Mouse (Mus musculus) cerebellum, adult 18-20 months (tissue): ENCODE measurements around the gene Pdss2.
A peak's percentile ranks its signal among the peaks of the same experiment; 100 is the strongest.
"Not testable (repeated sequence)": the region's sequence is repeated elsewhere in the genome, so short reads cannot be mapped to it uniquely, and the experiment has no call there.

Source experiments
- DNase-seq, 2 experiments: peaks; one replicate each; pipeline ENCODE4 v3.0.0; 2021

The Pdss2 gene

DNA sequence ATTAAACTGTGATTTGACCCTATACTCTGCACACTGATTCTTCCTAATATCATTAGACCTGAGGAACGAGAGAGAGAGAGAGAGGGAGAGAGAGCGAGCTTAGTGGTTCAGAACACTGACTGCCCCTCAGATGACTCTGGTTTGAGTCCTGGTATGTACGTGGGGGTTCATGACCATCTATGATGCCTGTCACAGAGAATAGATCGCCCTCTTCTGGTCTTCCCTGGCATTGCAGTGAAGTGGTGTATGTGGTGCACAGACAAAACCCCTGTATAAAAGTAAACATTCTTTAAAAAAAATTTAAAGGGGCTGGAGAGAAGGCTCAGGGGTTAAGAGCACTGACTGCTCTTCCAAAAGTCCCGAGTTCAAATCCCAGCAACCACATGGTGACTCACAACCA, 157.0 kb downstream of the Pdss2 start:
- peak; percentile 70 to 71 for DNase-seq

DNA sequence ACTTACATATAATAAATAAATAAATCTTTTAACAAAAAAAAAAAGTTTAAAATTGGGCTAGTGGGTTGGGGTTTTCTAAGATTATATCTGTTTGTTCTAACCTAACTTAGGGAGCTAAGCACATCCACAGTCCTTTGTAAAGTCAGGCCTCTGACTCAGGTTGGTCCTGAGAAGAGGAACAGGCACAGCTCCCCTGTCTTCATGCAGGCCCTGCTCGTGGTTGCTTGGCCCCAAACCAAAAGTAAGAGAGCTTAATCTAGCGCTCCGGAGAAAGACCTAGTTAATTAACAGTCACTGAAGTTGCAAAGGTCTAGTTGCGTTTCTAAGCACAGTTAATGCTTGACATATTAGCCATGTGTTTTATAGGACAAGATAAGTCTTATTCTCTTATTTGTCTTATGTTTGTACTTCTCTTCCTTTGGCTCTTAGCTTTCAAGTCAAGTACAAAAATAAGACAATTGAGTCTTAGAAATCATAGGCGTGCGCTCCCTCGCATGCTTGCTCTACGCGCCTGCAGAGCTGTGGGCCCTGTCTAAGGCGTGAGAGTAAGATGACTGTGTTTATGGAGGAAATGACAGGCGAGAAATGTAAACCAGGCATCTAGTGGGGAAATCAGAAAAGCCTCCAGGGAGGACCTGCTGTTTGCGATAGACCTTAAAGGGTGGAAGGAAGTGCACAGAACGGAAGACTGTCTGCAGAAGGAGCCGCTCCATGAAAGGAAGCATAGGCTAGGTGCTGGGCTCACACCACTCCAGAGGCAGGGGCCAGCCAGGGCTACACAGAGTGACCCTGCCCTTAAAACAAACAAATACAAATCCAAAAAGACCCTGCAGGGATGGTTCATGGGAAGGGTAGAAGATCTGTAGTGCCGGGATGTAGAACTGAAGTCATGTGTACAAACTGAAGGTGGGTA, 157.7 kb downstream of the Pdss2 start:
- DNase-seq = no peak

DNA sequence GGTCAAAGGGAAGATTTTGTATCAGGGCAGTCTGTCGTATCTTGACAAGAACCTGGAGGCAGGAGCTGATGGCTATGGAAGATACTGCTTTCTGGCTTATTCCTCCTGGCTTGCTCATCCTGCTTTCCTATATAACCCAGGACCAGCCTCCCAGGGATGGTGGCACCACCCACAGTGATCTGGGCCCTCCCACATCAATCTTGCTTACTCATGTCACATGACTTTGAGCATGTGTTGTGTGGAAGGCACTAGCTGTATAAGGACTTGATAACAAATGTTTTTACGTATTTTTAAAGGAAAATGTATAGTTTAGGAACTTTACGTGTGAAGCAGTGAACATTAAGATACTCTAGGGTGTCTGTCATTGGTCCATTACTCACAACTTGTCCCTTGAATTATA, 161.4 kb downstream of the Pdss2 start:
- DNase-seq = no peak

DNA sequence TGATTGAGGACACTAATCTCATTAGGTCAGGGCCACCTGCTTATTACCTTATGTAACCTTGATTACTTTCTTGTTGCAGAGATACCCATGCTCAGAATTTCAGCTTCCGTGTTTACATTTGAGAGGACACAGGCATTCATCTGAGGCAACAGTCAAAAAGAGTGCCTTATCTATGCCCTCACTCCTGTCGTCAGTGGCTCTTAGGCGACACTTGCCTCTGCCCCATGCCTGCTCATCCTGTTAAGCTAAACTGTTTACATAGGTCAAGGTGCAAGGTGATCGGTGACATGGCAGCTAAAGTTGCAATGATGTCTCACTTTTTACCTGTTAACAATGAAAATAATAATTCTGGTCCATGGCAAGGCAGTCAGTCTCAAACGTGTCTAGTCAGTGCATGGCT, 163.3 kb downstream of the Pdss2 start:
- DNase-seq = no peak

GRCm38 (mm10) chr10:43392921-43393320, 171.6 kb downstream of the Pdss2 start:
- no peak for DNase-seq

- no peak for DNase-seq
These were observed 172.5 kb downstream of the Pdss2 start for GRCm38 (mm10) chr10:43393818-43394217.

DNA sequence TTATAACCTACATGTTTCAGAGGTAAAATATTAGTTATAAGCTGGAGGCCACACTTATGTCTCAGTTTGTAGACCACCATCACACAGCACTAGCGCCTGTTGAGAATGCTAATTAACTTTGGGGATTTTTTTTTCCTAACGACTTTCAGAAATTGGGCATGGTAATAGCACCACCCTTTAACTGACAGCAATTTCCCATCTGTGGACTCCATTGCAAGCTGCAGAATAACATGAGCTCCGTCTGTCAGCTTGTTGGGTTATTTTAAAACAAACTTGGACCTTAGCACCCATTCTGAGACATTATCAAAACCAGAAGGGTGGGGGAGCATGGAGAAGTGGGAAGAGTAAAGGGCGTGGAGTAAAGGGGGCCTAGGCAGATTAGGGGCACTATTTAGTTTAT, 174.5 kb downstream of the Pdss2 start:
- no peak for DNase-seq

GRCm38 (mm10) chr10:43399596-43400316, 178.5 kb downstream of the Pdss2 start:
- no peak for DNase-seq

DNA sequence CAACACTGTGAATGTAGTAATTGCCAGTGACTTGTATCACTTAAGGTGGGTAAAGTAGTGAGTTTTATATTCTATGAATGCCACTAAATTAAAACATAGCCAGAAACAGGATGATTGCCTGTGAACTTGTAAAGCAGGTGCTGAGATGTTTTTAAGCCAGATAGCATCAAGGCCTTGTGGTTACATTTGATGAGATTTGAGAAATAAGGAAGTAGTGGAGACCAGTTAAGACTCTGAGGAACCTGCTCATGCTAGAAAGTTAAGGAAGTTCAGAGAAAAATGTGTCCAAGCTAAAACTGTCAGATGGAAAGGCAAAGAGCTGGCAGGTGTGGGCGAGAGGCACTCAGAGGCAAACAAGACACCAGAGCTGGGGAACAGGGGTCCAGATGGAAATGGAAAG, 184.8 kb downstream of the Pdss2 start:
- DNase-seq = no peak

GRCm38 (mm10) chr10:43406885-43407284, 185.6 kb downstream of the Pdss2 start:
- DNase-seq = no peak

- no peak for DNase-seq
These were observed 188.4 kb downstream of the Pdss2 start for GRCm38 (mm10) chr10:43409506-43410230.

DNA sequence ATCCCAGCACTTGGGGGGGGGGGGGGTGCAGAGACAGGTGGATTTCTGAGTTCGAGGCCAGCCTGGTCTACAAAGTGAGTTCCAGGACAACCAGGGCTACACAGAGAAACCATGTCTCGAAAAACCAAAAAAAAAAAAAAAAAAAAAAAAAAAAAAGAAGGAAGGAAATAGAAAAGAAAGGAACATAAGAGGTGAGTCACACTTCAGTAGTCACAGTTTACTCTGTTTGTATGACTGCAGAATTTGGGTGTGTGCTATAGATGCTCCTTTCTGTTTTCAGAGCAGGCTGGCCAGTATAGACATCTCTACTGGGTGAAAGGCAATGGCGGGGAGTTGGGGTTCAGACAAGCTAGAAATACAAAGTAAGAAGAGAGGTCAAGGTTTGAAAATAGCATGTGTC, 189.9 kb downstream of the Pdss2 start:
- DNase-seq = not testable (repeated sequence)

- no peak for DNase-seq
These were observed 196.1 kb downstream of the Pdss2 start for GRCm38 (mm10) chr10:43417346-43417745.

DNA sequence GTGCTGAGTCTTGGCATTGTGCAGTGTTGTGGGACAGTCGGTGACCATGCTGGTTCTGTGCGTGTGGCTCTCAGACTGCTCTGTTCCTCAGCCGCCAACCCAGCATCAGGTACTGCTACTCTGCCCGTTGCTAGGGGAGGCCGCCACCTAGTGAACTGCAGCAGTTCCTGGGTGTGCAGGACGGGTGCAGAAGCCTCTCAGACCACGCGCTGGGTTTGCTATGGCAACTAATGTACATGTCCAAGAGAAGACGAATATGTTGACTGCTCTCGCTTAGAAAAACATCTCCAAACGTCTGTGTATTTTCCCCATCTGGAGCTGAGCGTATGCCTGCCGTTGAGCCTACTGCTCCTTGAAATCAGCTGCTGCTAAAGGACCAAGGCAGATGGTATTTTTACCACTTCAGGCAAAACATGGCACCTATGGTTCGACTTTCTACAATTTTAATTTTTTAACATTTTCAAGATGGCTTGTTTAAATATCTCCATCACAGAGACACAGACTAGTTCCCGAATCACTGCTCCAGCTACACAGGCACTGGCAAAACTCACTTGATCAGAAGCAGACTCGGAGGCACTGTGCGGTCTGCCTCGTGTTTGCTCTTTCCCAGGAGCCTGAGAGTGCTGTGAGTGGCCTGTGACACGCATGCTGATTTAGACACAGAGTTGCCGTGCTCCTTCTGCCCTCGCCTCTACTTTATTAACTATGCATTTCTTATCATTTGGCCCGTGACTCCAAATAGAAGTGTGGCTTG, 199.6 kb downstream of the Pdss2 start:
- no peak for DNase-seq

- DNase-seq = no peak
These were observed 200.9 kb downstream of the Pdss2 start for GRCm38 (mm10) chr10:43422061-43422770.

GRCm38 (mm10) chr10:43424545-43424944, 203.3 kb downstream of the Pdss2 start:
- DNase-seq = no peak

DNA sequence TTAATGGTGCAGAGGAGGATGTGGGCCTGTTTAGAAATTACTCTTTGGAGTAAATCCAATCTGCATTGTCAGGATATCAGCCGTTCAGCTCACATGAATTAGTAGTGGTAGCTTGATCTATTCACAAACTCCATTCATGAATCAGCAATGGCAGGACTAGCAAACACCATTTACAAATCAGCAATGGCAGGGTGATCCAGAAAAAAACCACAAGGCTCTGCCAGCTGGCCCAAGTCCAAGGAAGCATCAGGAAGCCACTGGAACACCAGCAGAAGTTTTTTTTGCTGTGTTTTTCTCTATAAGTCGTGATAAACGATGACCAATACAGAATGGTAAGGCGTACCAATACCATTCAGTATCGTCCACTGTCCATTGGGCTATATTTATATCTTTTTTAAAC, 209.3 kb downstream of the Pdss2 start:
- DNase-seq = no peak

DNA sequence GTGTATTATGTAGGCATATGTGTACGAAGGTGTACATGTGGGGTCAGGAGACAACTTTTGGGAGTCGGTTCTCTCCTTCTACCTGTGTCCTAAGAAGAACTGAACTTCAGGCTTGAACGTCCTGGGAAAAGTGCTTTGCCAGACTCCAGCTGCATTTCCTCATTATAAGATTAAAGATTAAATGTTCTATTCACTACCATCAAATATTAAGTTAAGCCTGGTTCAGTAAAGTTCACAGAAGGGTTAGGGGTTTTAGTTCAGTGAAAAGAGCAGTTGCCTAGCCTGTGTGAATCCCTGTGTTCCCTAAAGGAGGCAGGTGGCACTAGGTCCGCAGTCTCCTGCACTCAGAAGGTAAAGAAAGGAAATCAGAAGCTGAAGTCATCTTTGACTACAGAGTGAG, 213.0 kb downstream of the Pdss2 start:
- DNase-seq = no peak

DNA sequence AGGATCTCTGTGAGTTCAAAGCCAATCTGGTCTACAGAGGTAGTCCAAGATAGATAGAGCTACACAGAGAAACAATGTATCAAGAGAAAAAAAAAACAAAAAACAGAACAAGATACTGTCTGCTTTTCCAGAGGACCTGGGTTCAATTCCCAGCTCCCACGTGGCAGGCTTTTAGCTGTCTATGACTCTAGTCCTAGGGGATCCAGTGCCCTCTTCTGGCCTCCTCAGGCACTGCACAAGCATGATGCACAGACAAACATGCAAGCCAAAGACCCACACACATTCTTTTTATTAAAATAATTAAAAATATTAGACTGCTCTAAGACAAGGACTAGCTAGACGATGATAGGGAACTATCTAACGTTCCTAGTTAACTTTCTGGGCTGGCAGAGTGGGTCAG, 214.5 kb downstream of the Pdss2 start:
- DNase-seq = no peak

DNA sequence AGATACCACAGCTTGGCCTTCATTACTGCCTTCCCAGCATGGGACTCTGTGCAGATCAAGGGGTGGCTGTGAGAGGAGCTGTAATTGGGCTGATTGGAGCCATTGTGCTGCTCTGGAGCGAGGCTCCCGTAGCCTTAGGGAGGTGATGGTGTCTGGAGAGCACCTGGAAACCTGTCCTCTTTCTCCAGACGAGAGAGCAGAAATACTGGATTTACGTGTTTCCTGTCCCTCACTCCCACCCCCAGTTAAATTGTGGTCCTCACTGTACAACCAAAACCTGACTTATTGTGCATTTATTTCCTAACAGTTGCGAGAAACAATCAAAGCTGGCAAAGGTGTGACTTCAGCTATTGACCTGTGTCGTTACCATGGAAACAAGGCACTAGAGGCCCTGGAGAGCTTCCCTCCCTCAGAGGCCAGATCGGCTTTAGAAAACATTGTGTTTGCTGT, 218.2 kb downstream of the Pdss2 start:
- DNase-seq = no peak

GRCm38 (mm10) chr10:43440050-43440449, 218.8 kb downstream of the Pdss2 start:
- DNase-seq = no peak
